Mouse (Mus musculus): Measurements from ENCODE around the gene Nudt16. TPM values are rescaled to one million over a fixed set of nuclear protein-coding genes. Genes with fewer than 3 reads are reported as not detected.
"Not testable (repeated sequence)": the region's sequence is repeated elsewhere in the genome, so short reads cannot be mapped to it uniquely, and the experiment has no call there.

Nudt16 gene
- polyA plus RNA-seq (2015; fragmentation: Nextera tagmentation; extraction: Ambion mirVana), result 28.4 and 29.5 TPM in 2 replicates

- ATAC-seq, result peak; percentile 99
- H3K36me3 ChIP-seq (ENCODE audit: control insufficient read depth, insufficient read depth, low read length), result no peaks in the 10 kb centered on the region
- peak within 1 kb of the TSS; percentile 85 for H3K4me2 ChIP-seq (ENCODE audit: low read depth, low read length)
- peak within 1 kb of the TSS; percentile 78 for H3K4me3 ChIP-seq (ENCODE audit: low read length)
- H3K4me1 ChIP-seq (ENCODE audit: control insufficient read depth, insufficient read depth, low read length), result peaks cover 13% of the 10 kb centered on the region
- H3K9me3 ChIP-seq (ENCODE audit: control insufficient read depth, low read length), result no peaks in the 10 kb centered on the region
- H3K27me3 ChIP-seq (replicated peaks; ENCODE audit: control insufficient read depth, insufficient read depth, low read length), result no peaks in the 10 kb centered on the region
- H3K27ac ChIP-seq (ENCODE audit: low read length), result peak within 1 kb of the TSS; percentile 86
- H3K9ac ChIP-seq (ENCODE audit: low read depth, low read length), result peak within 1 kb of the TSS; percentile 83
- WGBS, result under 1% methylated on average over 60 of the region's 60 CpGs
Measured at GRCm38 (mm10) chr9:105131253-105132001, at the start of gene Nudt16. Gene Nudt16, minus strand, starts transcription at chr9:105131824.

GRCm38 (mm10) chr9:105144992-105145391 lies 13.4 kb upstream of the Nudt16 start, which contains the start of gene 1700080E11Rik:
Gene 1700080E11Rik, minus strand, starts transcription at chr9:105145092.
- Histone ChIP-seq H3K4me3 (ENCODE audit: low read length) (no peak within 1 kb of the TSS), H3K36me3 (ENCODE audit: control insufficient read depth, insufficient read depth, low read length) (no peaks in the 10 kb centered on the region), H3K27me3 (replicated peaks; ENCODE audit: control insufficient read depth, insufficient read depth, low read length) (no peaks in the 10 kb centered on the region), H3K27ac (ENCODE audit: low read length) (no peak within 1 kb of the TSS), H3K9ac (ENCODE audit: low read depth, low read length) (no peak within 1 kb of the TSS), H3K4me2 (ENCODE audit: low read depth, low read length) (no peak within 1 kb of the TSS), H3K9me3 (ENCODE audit: control insufficient read depth, low read length) (no peaks in the 10 kb centered on the region), H3K4me1 (ENCODE audit: control insufficient read depth, insufficient read depth, low read length) (no peaks in the 10 kb centered on the region)
- WGBS, result 78% methylated on average over 6 of the region's 6 CpGs
- ATAC-seq, result no peak

- no peak overlapping the region for H3K27ac ChIP-seq (ENCODE audit: low read length)
- H3K4me2 ChIP-seq (ENCODE audit: low read depth, low read length), result peak overlapping the region; percentile 28
- H3K27me3 ChIP-seq (replicated peaks; ENCODE audit: control insufficient read depth, insufficient read depth, low read length), result no peaks in the 10 kb centered on the region
- H3K9me3 ChIP-seq (ENCODE audit: control insufficient read depth, low read length), result no peaks in the 10 kb centered on the region
- WGBS, result 44% methylated on average over 6 of the region's 6 CpGs
- no peak overlapping the region for H3K9ac ChIP-seq (ENCODE audit: low read depth, low read length)
- H3K4me1 ChIP-seq (ENCODE audit: control insufficient read depth, insufficient read depth, low read length), result 0 out of 2 replicates have a peak, but pooled peaks cover 5% of the 10 kb centered on the region
- no peak overlapping the region for H3K4me3 ChIP-seq (ENCODE audit: low read length)
- ATAC-seq, result peak; percentile 98
- no peaks in the 10 kb centered on the region for H3K36me3 ChIP-seq (ENCODE audit: control insufficient read depth, insufficient read depth, low read length)
Measured at GRCm38 (mm10) chr9:105139204-105139603, 7.6 kb upstream of the Nudt16 start.

GRCm38 (mm10) chr9:105136404-105136803 lies 4.8 kb upstream of the Nudt16 start:
- Histone ChIP-seq H3K4me1 (ENCODE audit: control insufficient read depth, insufficient read depth, low read length) (peaks cover 9% of the 10 kb centered on the region; the same call in 1 of the 2 replicates), H3K4me2 (ENCODE audit: low read depth, low read length) (no peak overlapping the region), H3K27ac (ENCODE audit: low read length) (no peak overlapping the region), H3K9me3 (ENCODE audit: control insufficient read depth, low read length) (no peaks in the 10 kb centered on the region), H3K4me3 (ENCODE audit: low read length) (no peak overlapping the region), H3K9ac (ENCODE audit: low read depth, low read length) (no peak overlapping the region), H3K36me3 (ENCODE audit: control insufficient read depth, insufficient read depth, low read length) (no peaks in the 10 kb centered on the region), H3K27me3 (replicated peaks; ENCODE audit: control insufficient read depth, insufficient read depth, low read length) (no peaks in the 10 kb centered on the region)
- ATAC-seq, result no peak
- 41% methylated on average over 1 of the region's 1 CpGs for WGBS

- H3K27ac ChIP-seq (ENCODE audit: low read length), result no peak overlapping the region
- H3K36me3 ChIP-seq (ENCODE audit: control insufficient read depth, insufficient read depth, low read length), result no peaks in the 10 kb centered on the region
- H3K4me2 ChIP-seq (ENCODE audit: low read depth, low read length), result no peak overlapping the region
- H3K9me3 ChIP-seq (ENCODE audit: control insufficient read depth, low read length), result no peaks in the 10 kb centered on the region
- no peak for ATAC-seq
- no peak overlapping the region for H3K4me3 ChIP-seq (ENCODE audit: low read length)
- H3K4me1 ChIP-seq (ENCODE audit: control insufficient read depth, insufficient read depth, low read length), result peaks cover 18% of the 10 kb centered on the region
- H3K27me3 ChIP-seq (replicated peaks; ENCODE audit: control insufficient read depth, insufficient read depth, low read length), result no peaks in the 10 kb centered on the region
- 80% methylated on average over 5 of the region's 5 CpGs for WGBS
- H3K9ac ChIP-seq (ENCODE audit: low read depth, low read length), result no peak overlapping the region
Measured at GRCm38 (mm10) chr9:105134536-105134935, 2.9 kb upstream of the Nudt16 start.

GRCm38 (mm10) chr9:105132002-105132367 lies 361 bp upstream of the Nudt16 start:
- H3K27me3 ChIP-seq (replicated peaks; ENCODE audit: control insufficient read depth, insufficient read depth, low read length), result no peaks in the 10 kb centered on the region
- H3K4me2 ChIP-seq (ENCODE audit: low read depth, low read length), result peak overlapping the region; percentile 85
- peak overlapping the region; percentile 86 for H3K27ac ChIP-seq (ENCODE audit: low read length)
- no peaks in the 10 kb centered on the region for H3K9me3 ChIP-seq (ENCODE audit: control insufficient read depth, low read length)
- H3K4me3 ChIP-seq (ENCODE audit: low read length), result peak overlapping the region; percentile 78
- no peaks in the 10 kb centered on the region for H3K36me3 ChIP-seq (ENCODE audit: control insufficient read depth, insufficient read depth, low read length)
- ATAC-seq, result no peak
- peak overlapping the region; percentile 83 for H3K9ac ChIP-seq (ENCODE audit: low read depth, low read length)
- WGBS, result 24% methylated on average over 5 of the region's 5 CpGs
- H3K4me1 ChIP-seq (ENCODE audit: control insufficient read depth, insufficient read depth, low read length), result peaks cover 13% of the 10 kb centered on the region

GRCm38 (mm10) chr9:105130331-105130730 lies 1.3 kb downstream of the Nudt16 start:
- Histone ChIP-seq H3K4me2 (ENCODE audit: low read depth, low read length) (peak overlapping the region; percentile 85), H3K4me3 (ENCODE audit: low read length) (no peak overlapping the region; the same call in 1 of the 2 replicates), H3K4me1 (ENCODE audit: control insufficient read depth, insufficient read depth, low read length) (peaks cover 13% of the 10 kb centered on the region), H3K36me3 (ENCODE audit: control insufficient read depth, insufficient read depth, low read length) (no peaks in the 10 kb centered on the region), H3K27ac (ENCODE audit: low read length) (no peak overlapping the region), H3K9ac (ENCODE audit: low read depth, low read length) (no peak overlapping the region), H3K9me3 (ENCODE audit: control insufficient read depth, low read length) (no peaks in the 10 kb centered on the region), H3K27me3 (replicated peaks; ENCODE audit: control insufficient read depth, insufficient read depth, low read length) (no peaks in the 10 kb centered on the region)
- 95% methylated on average over 8 of the region's 8 CpGs for WGBS
- no peak for ATAC-seq

- not testable (repeated sequence) for ATAC-seq; H3K27ac ChIP-seq (ENCODE audit: low read length); H3K9ac ChIP-seq (ENCODE audit: low read depth, low read length); H3K9me3 ChIP-seq (ENCODE audit: control insufficient read depth, low read length); H3K27me3 ChIP-seq (replicated peaks; ENCODE audit: control insufficient read depth, insufficient read depth, low read length); H3K4me2 ChIP-seq (ENCODE audit: low read depth, low read length); H3K4me3 ChIP-seq (ENCODE audit: low read length); H3K36me3 ChIP-seq (ENCODE audit: control insufficient read depth, insufficient read depth, low read length); H3K4me1 ChIP-seq (ENCODE audit: control insufficient read depth, insufficient read depth, low read length)
- 82% methylated on average over 3 of the region's 3 CpGs for WGBS
Measured at GRCm38 (mm10) chr9:105125206-105125605, 6.4 kb downstream of the Nudt16 start.

GRCm38 (mm10) chr9:105103893-105104292 lies 27.7 kb downstream of the Nudt16 start:
- H3K27me3 ChIP-seq (replicated peaks; ENCODE audit: control insufficient read depth, insufficient read depth, low read length), result no peaks in the 10 kb centered on the region
- WGBS, result 86% methylated on average over 5 of the region's 5 CpGs

More at GRCm38 (mm10) chr9:105103893-105104292, 27.7 kb downstream of the Nudt16 start:
- H3K9ac ChIP-seq (ENCODE audit: low read depth, low read length), result no peak overlapping the region
- H3K4me2 ChIP-seq (ENCODE audit: low read depth, low read length), result no peak overlapping the region
- H3K9me3 ChIP-seq (ENCODE audit: control insufficient read depth, low read length), result no peaks in the 10 kb centered on the region
- no peak overlapping the region for H3K4me3 ChIP-seq (ENCODE audit: low read length)
- no peaks in the 10 kb centered on the region for H3K4me1 ChIP-seq (ENCODE audit: control insufficient read depth, insufficient read depth, low read length)
- no peak for ATAC-seq
- no peak overlapping the region for H3K27ac ChIP-seq (ENCODE audit: low read length)
- no peaks in the 10 kb centered on the region for H3K36me3 ChIP-seq (ENCODE audit: control insufficient read depth, insufficient read depth, low read length)

Measured in intestine, embryonic 16.5 days (tissue).